Mouse (Mus musculus) colon, adult 2 months (tissue): ENCODE data around the gene Gm3005. TPM values are rescaled to one million over a fixed set of nuclear protein-coding genes. Genes with fewer than 3 reads are reported as not detected.

Experiments used
- polyA plus RNA-seq: library from polyadenylated mRNA; depleted of rRNA; stranded (reverse); fragments of >200 nt; gene quantifications from 2 replicates; pipeline ENCODE4 v1.2.3, GENCODE M21; 2012; rRNA removed

Gm3005 gene
- polyA plus RNA-seq, result 0.12 TPM in 1 of 2 replicates, not detected in the other

DNA sequence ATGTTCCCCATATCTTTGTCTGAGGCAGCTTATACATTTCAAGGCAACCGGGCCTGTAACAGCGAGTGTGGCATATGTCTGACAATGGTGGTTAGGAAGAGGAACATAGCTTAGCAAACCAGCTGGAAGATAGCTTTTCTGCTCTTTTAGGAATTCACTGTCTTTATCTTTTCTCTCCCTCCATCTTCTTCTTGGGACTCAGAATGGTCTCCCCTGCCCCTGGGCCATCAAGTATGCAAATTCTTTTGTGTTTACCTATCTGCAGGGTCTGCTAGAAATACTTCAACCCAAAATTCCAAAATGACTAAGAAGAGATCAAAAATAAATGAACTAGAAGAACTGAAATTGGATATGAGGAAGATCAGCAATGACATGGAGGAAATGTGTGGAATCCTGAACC, at the start of gene Gm3005:
Gene Gm3005 (plus strand): TSS at position 301 of the 400 bp plus-strand sequence.

DNA sequence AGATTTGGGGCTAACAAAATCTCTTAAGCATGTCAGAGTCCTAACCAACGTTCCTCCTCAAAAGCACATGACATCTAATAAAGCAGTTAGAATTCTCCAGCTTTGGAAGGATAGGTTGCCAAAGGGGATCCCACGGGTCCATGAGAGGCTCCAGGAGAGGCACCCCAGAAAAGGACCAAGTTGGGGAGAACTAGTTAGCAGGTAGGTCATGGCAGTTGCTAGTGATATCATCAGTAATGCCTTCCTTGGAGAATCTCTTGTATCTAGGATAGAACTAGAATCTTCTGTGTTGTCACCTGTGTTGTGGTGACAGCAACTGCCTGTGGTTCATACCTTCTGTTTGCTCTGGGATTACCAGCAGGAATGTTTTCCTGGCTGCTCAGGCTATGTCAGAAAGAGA, 33.1 kb upstream of the Gm3005 start, which contains the start of gene Gm10413:
Gene Gm10413 (plus strand): TSS at position 301 of the 400 bp plus-strand sequence.

DNA sequence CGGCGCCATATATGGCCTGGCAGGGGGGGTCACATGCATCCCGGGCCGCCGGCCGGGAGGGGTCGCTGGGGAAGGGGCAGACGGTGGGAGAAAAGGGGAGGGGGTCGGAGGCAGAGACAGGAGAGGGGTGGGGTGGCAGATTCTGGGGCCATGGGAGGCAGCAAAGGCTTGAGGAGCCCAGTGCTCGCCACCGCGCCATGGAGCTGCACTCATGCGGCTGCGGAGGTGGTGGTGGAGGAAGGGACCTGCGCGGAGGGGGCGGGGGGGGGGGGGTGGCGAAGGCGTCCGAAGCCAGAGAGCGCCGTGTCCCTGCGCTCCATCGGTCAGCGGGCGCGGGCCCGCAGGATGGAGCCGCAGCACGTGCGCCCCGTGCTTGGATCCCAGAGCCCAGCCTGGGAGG, 15.6 kb upstream of the Gm3005 start, which contains the start of gene Gm10409:
Gene Gm10409 (plus strand): TSS at position 301 of the 400 bp plus-strand sequence.

DNA sequence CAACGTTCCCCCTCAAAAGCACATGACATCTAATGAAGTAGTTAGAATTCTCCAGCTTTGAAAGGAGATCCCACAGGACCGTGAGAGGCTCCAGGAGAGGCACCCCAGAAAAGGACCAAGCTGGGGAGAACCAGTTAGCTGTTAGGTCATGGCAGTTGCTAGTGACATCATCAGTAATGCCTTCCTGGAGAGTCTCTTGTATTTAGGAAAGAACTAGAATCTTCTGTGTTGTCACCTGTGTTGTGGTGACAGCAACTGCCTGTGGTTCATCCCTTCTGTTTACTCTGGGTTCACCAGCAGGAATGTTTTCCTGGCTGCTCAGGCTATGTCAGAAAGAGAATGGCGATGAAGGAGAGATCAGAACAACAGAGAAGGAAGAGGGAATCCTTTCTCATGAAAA, 21.2 kb downstream of the Gm3005 start, which contains the start of gene Gm10408:
Gene Gm10408 (plus strand): TSS at position 301 of the 400 bp plus-strand sequence.

DNA sequence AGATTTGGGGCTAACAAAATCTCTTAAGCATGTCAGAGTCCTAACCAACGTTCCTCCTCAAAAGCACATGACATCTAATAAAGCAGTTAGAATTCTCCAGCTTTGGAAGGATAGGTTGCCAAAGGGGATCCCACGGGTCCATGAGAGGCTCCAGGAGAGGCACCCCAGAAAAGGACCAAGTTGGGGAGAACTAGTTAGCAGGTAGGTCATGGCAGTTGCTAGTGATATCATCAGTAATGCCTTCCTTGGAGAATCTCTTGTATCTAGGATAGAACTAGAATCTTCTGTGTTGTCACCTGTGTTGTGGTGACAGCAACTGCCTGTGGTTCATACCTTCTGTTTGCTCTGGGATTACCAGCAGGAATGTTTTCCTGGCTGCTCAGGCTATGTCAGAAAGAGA, 206.3 kb downstream of the Gm3005 start, which contains the start of gene Gm3012:
Gene Gm3012 (plus strand): TSS at position 301 of the 400 bp plus-strand sequence.

Other genes with a start within 250 kb of the Gm3005 start
- not detected in 2 replicates for gene Gm5795, start 239.8 kb upstream of the Gm3005 start, polyA plus RNA-seq
- gene D830030K20Rik, start 219.6 kb upstream of the Gm3005 start, polyA plus RNA-seq, result not detected in 2 replicates
- gene Gm2956, start 95.5 kb upstream of the Gm3005 start, polyA plus RNA-seq, result not detected in 2 replicates
- not detected in 2 replicates for gene Gm10413, start 33.0 kb upstream of the Gm3005 start, polyA plus RNA-seq
- 0.07 TPM in 1 of 2 replicates, not detected in the other for gene Gm10409, start 15.5 kb upstream of the Gm3005 start, polyA plus RNA-seq
- not detected in 2 replicates for gene Gm10408, start 21.3 kb downstream of the Gm3005 start, polyA plus RNA-seq
- gene Gm3012, start 206.4 kb downstream of the Gm3005 start, polyA plus RNA-seq, result not detected in 2 replicates
- gene Gm3020, start 223.9 kb downstream of the Gm3005 start, polyA plus RNA-seq, result 0.07 TPM in 1 of 2 replicates, not detected in the other